Mouse (Mus musculus) ES-CJ7 (cell line): ENCODE measurements at regions not wholly inside any gene's neighbourhood (a gene's known extent, or its start where the extent isn't known, plus 50 kb on each side); places are given as distances from the start of the nearest gene placed in this dataset.

Experiments
- DNase-seq: peaks from one replicate; pipeline ENCODE4 v3.0.0; 2011; ENCODE audit warnings: low read depth, low spot score

DNA sequence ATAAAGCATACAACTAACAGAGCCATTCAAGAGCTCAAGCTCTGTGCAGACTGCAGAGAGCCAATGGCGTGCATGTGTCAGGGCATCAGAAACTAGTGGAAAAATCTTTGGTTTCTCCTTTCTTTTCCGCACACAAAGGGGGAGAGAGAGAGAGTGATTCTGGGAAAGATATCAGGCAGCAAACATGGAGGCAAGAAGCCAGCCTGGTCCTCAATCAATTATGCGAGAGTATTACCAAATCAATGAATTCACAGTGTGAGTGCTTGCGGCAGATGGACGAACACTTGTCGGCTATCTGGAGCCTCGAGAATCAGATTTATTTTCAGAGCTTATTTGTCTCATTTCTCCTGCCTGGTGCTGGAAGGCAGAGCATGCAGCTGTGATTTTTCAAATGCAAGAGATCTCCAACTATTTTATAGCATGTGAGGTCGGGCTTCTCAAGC is 230.6 kb downstream of the Snx10 start:
- DNase-seq = no peak

GRCm38 (mm10) chr6:51757131-51757530 is 233.4 kb downstream of the Snx10 start:
- DNase-seq = no peak

GRCm38 (mm10) chr6:51757746-51758145 is 234.0 kb downstream of the Snx10 start:
- DNase-seq = no peak

DNA sequence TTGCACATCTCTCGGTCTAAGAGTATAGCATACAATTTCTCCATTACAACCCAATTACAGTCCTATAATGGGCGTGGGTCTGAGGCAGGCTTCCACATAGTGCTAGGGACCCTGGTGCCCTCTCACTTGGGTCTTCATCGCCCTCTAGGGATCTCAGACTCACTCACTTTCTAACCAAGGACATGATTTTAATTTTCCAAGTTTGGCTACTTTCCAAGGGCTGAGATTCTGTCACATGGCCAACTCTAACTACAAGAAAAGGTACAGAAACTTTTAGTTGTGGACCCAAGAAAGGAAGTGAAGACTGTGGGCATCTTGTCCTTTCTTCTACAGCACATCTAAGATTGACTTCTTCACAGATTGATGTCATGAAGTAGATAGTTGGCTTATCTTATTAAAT is 235.1 kb downstream of the Snx10 start:
- no peak for DNase-seq

DNA sequence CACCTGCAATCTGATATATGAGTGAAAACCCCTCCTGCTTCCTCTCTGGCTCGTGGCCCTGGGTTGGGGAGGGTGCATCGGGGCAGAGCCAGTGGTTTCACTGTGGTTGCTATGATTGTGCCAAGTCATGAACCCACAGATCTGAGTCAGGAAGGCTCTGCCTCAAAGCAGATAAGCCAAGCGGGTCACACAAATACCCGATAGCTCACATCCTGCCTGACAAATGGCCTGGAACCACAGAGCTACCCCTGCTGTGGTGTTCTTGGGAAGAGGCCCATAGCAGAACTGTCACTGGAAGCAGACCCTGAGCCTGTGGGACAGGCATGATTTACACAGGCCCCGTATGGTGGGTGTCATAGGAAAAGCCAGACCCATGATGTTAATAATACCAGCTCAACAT is 236.7 kb downstream of the Snx10 start:
- no peak for DNase-seq

DNA sequence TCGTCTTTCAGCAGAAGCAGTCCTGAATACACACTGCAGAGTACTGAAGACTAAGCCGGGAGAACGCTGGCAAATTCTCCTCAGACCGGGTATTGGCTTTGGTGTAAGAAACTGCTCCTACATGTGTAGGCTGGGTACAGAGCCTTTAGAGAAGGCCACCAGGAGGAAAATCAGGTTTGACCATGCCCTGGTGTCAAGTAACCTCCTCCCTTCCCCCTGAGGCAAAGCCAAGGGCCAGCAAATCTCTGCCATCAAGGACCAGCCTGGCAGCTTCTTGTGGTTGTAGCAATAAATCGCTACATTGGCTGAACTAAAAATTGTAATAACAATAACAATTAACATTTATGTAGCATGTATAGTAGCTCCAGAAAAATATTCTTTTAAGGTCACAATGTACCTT is 237.8 kb downstream of the Snx10 start:
- no peak for DNase-seq

- no peak for DNase-seq
Observed at GRCm38 (mm10) chr6:51766482-51766881, 242.8 kb downstream of the Snx10 start.

DNA sequence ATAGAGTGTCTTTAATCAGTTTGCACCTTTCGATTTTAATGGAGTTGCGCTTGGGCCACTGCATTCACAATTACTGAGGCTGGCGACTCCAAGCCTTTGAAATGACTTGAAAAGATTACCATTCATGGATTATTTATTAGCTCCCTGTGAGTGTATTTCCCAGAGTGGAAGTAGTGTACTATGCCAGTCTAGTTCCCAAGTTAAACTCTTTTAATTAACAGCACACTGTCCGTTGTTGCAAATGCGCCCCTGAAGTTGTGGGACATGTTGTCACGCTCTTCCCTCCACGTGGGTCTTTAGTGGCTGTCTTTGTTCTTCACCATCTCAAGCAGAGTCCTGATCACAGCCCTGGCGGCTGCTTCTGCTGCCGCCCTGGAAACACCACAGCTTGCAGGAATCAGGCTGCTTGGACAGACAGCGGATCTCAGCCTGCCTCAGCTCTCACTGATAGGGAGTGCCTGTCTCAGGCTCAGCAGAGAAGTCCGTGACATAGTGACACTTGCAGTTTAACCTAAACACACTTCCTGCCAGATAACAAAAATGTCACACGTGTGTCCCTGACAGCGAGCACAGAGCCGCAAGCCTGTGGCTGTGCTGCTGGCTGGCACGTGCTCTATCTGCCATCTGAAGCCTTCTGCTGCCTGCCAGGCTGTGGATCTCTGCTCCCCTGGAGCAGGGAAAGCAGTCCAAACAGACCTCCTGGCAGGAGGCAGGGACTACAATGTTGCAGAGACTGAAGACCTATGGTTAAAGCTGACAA is 244.1 kb downstream of the Snx10 start:
- DNase-seq = peak; percentile 11

- DNase-seq = no peak
Observed at GRCm38 (mm10) chr6:51771001-51771400, 241.3 kb downstream of the Skap2 start.

- no peak for DNase-seq
Observed at GRCm38 (mm10) chr6:51771424-51771823, 240.9 kb downstream of the Skap2 start.

DNA sequence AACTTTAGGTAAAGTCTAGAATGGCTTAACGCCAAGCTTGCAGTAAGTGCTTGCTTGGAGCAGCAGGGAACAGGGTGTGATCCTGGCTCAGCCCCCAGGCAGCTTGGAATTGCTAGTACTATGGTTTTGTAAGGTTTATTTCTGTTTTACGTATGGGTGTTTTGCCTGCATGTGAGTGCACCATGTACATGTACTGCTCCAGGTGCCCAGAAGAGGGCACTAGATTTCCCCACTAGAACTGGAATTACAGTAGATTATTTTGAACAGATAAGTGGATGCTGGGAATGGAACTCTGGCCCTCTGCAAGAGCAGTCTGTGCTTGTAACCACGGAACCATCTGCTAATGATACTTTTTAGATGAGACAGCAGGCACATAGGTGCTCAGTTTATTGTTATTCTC is 237.6 kb downstream of the Skap2 start:
- DNase-seq = peak; percentile 56

- no peak for DNase-seq
Observed at GRCm38 (mm10) chr6:51785615-51786014, 226.7 kb downstream of the Skap2 start.

- no peak for DNase-seq
Observed at GRCm38 (mm10) chr6:51786836-51787235, 225.5 kb downstream of the Skap2 start.

DNA sequence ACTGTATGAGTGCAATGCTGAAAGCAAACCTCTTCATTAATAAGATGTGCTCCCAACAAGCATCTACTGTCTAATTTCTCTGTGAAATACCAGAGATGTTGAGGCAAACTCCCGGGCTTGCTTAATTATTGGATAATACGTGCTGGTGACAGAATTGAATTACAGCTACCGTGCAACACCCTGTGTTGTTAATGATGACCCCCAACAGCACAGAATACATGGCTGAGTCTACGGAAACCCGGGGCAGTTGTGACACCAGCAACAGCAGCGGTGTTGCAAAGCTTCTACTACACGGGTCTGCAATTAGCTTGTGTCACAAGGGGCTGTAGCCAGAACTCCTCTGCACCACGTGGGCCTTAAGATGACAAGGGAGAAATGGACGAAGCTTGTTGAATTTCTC is 224.2 kb downstream of the Skap2 start:
- DNase-seq = no peak

- no peak for DNase-seq
Observed at GRCm38 (mm10) chr6:51790293-51790692, 222.1 kb downstream of the Skap2 start.

GRCm38 (mm10) chr6:51790693-51791092 is 221.7 kb downstream of the Skap2 start:
- no peak for DNase-seq

GRCm38 (mm10) chr6:51795300-51795699 is 217.0 kb downstream of the Skap2 start:
- peak; percentile 79 for DNase-seq

- no peak for DNase-seq
Observed at GRCm38 (mm10) chr6:51798577-51799240, 213.6 kb downstream of the Skap2 start.

DNA sequence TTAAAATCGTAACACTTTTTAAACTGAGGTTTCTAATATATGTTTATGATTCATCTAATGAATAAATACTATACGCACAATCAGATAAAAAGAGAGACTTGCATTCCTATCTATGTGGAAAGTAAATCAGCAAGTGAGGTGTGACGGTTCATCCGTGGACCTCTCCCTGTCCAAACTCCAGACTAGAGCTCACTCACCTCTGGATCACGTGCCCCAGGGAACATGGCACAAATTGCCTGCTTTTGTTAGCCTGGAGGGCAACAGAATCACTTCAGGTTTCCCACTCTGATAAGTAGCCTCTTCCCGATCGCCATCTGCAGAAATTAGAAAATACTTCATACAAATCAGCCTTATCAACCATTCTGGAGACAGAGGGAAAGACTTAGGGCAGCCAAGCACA is 206.7 kb downstream of the Skap2 start:
- DNase-seq = no peak
